Mouse (Mus musculus): ENCODE measurements at regions not wholly inside any gene's neighbourhood (a gene's known extent, or its start where the extent isn't known, plus 50 kb on each side); places are given as distances from the start of the nearest gene placed in this dataset.

DNA sequence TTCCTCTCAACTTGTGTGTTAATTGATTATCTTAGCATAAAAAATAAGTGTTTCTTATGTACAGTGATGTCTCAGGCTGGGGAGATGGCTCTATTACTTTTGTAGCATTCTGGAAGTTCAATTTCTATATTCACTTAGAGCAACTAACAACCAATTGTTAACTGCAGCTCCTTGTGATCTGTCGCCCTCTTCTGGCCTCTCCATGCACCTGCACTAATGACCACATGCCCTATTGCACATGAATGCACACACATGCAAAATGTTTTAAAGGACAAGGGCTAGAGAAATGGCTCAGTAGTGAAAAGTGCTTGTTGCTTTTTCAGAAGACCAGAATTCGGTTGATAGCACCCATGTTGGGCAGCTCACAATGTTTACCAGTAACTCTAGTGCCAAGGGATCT, 629.1 kb upstream of the Dpp10 start:
- no peak for DNase-seq (ENCODE audit: low read depth, low spot score)

DNA sequence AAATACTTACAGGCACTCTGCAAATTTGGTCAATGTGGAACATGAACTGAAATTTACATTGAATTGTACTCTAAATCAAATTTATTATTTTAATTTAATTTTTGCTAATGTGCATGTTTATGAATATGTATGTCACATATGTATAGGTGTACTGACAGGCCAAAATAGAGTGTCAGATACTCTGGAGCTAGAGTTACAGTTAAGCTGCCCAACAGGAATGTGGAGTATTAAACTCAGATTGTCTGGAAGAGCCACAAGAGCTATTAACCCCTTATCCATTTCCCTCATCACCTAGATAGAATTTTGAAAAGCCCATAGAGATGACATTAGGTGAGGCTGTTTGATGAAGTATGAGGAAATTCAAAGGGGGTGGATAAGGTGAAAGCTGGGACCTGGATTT, 607.5 kb upstream of the Dpp10 start:
- DNase-seq (ENCODE audit: low read depth, low spot score) = no peak

DNA sequence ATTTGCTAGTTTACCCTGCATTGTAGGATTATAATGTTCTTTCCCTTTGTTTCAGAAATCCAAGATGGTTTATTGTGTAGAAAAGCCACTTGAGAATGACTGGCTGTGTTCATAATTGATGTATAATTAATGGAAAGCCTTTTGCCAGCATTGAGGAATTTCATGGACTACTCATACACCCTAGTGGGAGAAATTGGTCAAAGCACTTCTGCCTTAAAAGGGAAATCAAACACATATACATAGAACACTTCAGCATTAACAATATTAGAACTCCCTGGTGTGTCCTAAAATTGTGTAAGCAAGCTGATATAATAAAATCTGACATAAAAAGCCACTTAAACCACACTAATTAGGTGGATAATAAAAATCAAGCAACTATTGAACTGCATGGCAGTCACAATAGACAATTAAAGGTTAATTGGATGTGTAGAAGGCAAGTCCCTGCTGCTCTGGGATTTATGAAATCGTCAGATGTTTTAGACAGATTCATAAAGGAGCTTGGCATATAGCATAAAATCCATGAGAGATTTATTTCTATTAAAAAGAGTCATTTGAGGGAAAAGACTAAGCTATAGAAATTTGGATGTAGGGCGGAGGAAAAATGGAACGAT, 607.0 kb upstream of the Dpp10 start:
- DNase-seq (ENCODE audit: low read depth, low spot score) = peak; percentile 18

DNA sequence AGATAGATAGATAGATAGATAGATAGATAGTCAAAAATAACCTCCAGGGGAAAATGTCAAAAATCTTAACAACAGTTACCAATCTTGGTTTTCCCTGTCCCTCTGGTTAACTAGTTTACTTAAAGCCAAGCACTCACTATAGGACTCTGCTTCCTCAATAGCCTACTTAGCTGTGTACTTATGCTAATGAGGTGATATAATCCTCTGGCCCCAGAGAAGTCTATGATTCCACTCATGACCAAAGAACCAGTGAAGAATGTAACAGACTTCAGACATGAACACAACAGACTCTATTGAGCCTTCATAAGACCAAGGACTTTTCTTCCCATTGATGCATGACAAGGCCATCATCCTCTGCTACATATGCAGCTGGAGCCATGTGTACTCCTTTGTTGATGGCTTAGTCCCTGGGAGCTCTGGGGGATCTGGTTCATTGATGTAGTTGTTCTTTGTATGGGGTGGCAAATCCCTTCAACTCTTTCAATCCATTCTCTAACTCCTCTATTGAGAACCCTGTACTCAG, 589.9 kb upstream of the Dpp10 start:
- DNase-seq (ENCODE audit: low read depth, low spot score) = no peak

DNA sequence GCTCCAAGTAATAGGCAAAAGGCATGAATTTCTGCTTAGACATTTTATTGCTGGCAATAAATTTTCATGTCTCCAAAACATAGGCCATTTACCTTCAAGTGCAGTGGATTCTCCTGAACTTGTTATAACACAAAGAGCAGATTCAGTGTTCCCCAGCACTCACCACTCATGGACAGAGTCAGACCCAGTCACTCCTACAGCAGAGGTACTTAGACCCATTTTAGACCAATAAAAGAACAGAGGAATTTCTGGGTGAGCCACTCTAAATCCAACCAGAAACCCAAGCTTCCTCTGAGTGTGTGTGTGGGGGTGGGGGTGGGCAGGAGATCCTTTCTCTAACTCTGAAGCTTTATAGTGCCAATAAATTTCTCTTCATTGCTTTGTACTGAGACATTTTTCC, 584.7 kb upstream of the Dpp10 start:
- no peak for DNase-seq (ENCODE audit: low read depth, low spot score)

DNA sequence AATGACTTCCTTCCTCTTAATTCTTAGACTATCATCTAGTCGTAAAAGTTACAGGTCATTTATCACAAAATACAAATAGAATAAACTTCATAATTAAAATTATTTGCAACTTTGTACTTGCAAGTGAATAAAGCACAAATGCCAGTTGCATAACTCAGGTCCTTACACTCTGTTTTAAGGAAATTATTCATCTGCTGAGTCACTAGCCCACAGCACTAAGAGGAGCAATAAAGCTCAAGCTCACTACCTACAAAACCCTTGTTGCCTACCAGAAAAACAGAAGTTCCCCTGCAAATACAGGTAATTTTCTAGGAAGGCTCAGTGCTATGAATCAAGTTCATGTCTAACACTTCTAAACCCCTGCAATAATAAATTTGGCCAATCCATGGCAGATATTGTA, 539.3 kb upstream of the Dpp10 start:
- no peak for DNase-seq (ENCODE audit: low read depth, low spot score)

Data from telencephalon, adult 2 months (tissue).